Mouse (Mus musculus): ENCODE results near the gene Rpl6.
"Not testable (repeated sequence)": the region's sequence is repeated elsewhere in the genome, so short reads cannot be mapped to it uniquely, and the experiment has no call there.

Rpl6 gene

GRCm38 (mm10) chr5:121226845-121227244 is 22.6 kb downstream of the Rpl6 start:
- no peak for DNase-seq

- DNase-seq: not testable (repeated sequence)
Observed at GRCm38 (mm10) chr5:121227330-121227729, 23.0 kb downstream of the Rpl6 start.

GRCm38 (mm10) chr5:121229182-121229581 is 24.9 kb downstream of the Rpl6 start:
- DNase-seq: no peak

GRCm38 (mm10) chr5:121230811-121231210 is 26.5 kb downstream of the Rpl6 start:
- DNase-seq: no peak

GRCm38 (mm10) chr5:121232789-121233188 is 28.5 kb downstream of the Rpl6 start:
- no peak for DNase-seq

- DNase-seq: no peak
Observed at GRCm38 (mm10) chr5:121233726-121234125, 29.4 kb downstream of the Rpl6 start.

- peak; percentile 75 for DNase-seq
Observed at GRCm38 (mm10) chr5:121236171-121236570, 31.9 kb downstream of the Rpl6 start.

- no peak for DNase-seq
Observed at GRCm38 (mm10) chr5:121238208-121238607, 33.9 kb downstream of the Rpl6 start.

GRCm38 (mm10) chr5:121239846-121240245 is 35.6 kb downstream of the Rpl6 start:
- peak; percentile 80 for DNase-seq

- no peak for DNase-seq
Observed at GRCm38 (mm10) chr5:121241182-121241581, 36.9 kb downstream of the Rpl6 start.

- DNase-seq: no peak
Observed at GRCm38 (mm10) chr5:121242261-121242660, 38.0 kb downstream of the Rpl6 start.

- no peak for DNase-seq
Observed at GRCm38 (mm10) chr5:121242701-121243100, 38.4 kb downstream of the Rpl6 start.

GRCm38 (mm10) chr5:121243676-121244364 is 39.5 kb downstream of the Rpl6 start:
- DNase-seq: no peak

GRCm38 (mm10) chr5:121244365-121244731 is 40.1 kb downstream of the Rpl6 start:
- no peak for DNase-seq

- DNase-seq: no peak
Observed at GRCm38 (mm10) chr5:121245201-121245600, 40.9 kb downstream of the Rpl6 start.

- no peak for DNase-seq
Observed at GRCm38 (mm10) chr5:121248766-121249394, 44.6 kb downstream of the Rpl6 start.

- DNase-seq: no peak
Observed at GRCm38 (mm10) chr5:121249693-121250092, 45.4 kb downstream of the Rpl6 start.

- DNase-seq: no peak
Observed at GRCm38 (mm10) chr5:121251813-121252212, 47.5 kb downstream of the Rpl6 start.

- no peak for DNase-seq
Observed at GRCm38 (mm10) chr5:121253816-121254497, 49.7 kb downstream of the Rpl6 start.

GRCm38 (mm10) chr5:121254977-121255376 is 50.7 kb downstream of the Rpl6 start:
- DNase-seq: no peak
